Mouse (Mus musculus) heart, postnatal 10 days (tissue): ENCODE results near the gene Olfr773. TPM values are rescaled to one million over a fixed set of nuclear protein-coding genes. Genes with fewer than 3 reads are reported as not detected.
"Not testable (repeated sequence)": the region's sequence is repeated elsewhere in the genome, so short reads cannot be mapped to it uniquely, and the experiment has no call there.

Source experiments
- DNase-seq, 2 experiments: peaks; one replicate each; pipeline ENCODE4 v3.0.0; 2021
- intact Hi-C: fragments of 180-260 bp; cut with DNase I; formaldehyde crosslinking; loops from one replicate; pipeline ENCODE4 v1.15.1; 2025
- total RNA-seq, 2 experiments: library from RNA; stranded (reverse); gene quantifications; 2 replicates each; pipeline ENCODE4 v1.2.3; 2021

The Olfr773 gene
- total RNA-seq, result not detected

GRCm38 (mm10) chr10:129187319-129187718 lies at the start of gene Olfr773:
TSS of gene Olfr773 (minus strand) at chr10:129187419.
- DNase-seq, intact Hi-C loops: not testable (repeated sequence)

- intact Hi-C loops, result no loop called here
Measured at GRCm38 (mm10) chr10:129235904-129236303, 48.7 kb upstream of the Olfr773 start, which contains the start of gene Olfr774. TSS of gene Olfr774 (plus strand) at chr10:129236204.

DNA sequence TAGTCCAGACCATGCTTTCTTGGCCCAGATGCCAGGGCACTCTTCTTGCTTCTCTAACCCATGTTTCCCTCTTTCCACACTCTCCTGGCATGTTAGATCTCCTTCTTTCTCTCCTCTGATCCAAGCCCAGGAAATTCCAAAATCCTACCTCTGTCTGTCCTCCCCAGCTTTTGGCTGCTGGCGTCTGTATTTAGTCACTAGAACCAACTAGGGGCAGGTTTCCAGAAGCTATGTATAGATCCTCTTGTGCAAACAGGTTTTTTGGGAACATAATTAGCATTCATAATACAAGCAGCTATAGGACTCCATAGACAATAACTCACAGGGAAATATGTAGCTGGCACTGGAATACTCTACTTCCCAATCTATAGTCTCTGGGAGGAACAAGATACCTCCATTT lies 43.5 kb upstream of the Olfr773 start:
- DNase-seq, result no peak
- intact Hi-C loops, result no loop called here

More at GRCm38 (mm10) chr10:129235904-129236303, 48.7 kb upstream of the Olfr773 start, which contains the start of gene Olfr774:
- no peak for DNase-seq

DNA sequence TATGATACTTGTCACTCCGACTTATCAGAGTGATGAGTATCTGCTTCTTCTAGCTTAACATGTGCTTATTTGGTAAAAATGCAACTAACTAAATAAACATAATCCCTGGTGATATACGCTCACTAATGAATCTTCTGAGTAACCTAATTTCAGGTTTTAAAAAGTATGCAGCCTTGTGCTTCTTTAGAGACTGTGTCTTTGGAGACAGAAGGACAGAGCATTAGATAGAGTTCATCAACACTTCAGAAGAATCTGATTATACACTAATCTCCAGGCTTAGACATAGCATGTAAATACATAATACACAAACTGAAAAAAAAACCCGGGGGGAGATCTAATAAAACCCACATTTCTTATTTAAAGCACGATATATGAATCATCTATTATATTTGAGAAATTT lies 9.4 kb downstream of the Olfr773 start, which contains the start of gene Olfr772:
TSS of gene Olfr772 (minus strand) at position 101 of the 400 bp plus-strand sequence.
- intact Hi-C loops, DNase-seq: not testable (repeated sequence)

DNA sequence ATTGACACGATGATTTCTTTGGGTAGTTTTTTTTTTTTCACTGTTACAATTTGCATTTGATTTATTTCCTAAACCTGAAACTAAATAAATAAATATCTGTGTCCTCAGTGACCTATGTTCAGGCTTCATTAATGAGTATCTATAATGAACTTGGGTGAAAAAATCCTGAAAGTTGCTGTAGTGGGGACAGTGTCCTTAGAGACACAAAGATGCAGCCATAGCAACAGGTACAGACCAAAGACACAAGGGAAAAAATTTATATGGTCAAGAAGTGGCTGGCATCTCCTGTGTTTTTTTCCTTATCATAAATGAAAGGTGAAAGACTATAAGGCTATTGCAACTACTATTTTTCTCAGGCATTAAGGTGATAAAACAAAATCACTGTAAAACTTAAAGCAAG lies 22.6 kb downstream of the Olfr773 start, which contains the start of gene Olfr771:
TSS of gene Olfr771 (minus strand) at position 101 of the 400 bp plus-strand sequence.
- DNase-seq, result no peak
- intact Hi-C loops, result no loop called here

GRCm38 (mm10) chr10:129138898-129139297 lies 48.3 kb downstream of the Olfr773 start, which contains the start of gene Olfr770:
TSS of gene Olfr770 (minus strand) at chr10:129138998.
- intact Hi-C loops, result no loop called here
- no peak for DNase-seq

Other genes starting within 250 kb of the Olfr773 start
- not detected for gene Mettl7b, start 226.4 kb downstream of the Olfr773 start, total RNA-seq
- not detected for gene Olfr9, start 198.0 kb downstream of the Olfr773 start, total RNA-seq
- gene Olfr763, start 176.6 kb downstream of the Olfr773 start, total RNA-seq, result not detected
- not detected for gene Olfr764-ps1, start 147.5 kb downstream of the Olfr773 start, total RNA-seq
- gene Olfr765, start 137.4 kb downstream of the Olfr773 start, total RNA-seq, result not detected
- gene Olfr766-ps1, start 118.4 kb downstream of the Olfr773 start, total RNA-seq, result not detected
- gene Olfr767, start 104.5 kb downstream of the Olfr773 start, total RNA-seq, result not detected
- not detected for gene Olfr768, start 88.0 kb downstream of the Olfr773 start, total RNA-seq
- not detected for gene Olfr769, start 69.6 kb downstream of the Olfr773 start, total RNA-seq
- gene Olfr770, start 48.4 kb downstream of the Olfr773 start, total RNA-seq, result not detected
- gene Olfr771, start 22.7 kb downstream of the Olfr773 start, total RNA-seq, result not detected
- gene Olfr772, start 9.5 kb downstream of the Olfr773 start, total RNA-seq, result not detected
- gene Olfr774, start 48.8 kb upstream of the Olfr773 start, total RNA-seq, result not detected
- not detected for gene Olfr775, start 61.0 kb upstream of the Olfr773 start, total RNA-seq
- not detected for gene Olfr776, start 71.7 kb upstream of the Olfr773 start, total RNA-seq
- not detected for gene Olfr777, start 84.1 kb upstream of the Olfr773 start, total RNA-seq
- gene Olfr780, start 130.7 kb upstream of the Olfr773 start, total RNA-seq, result not detected
- not detected for gene Olfr781, start 141.4 kb upstream of the Olfr773 start, total RNA-seq
- not detected for gene Olfr782, start 161.4 kb upstream of the Olfr773 start, total RNA-seq
- not detected for gene Olfr784, start 196.7 kb upstream of the Olfr773 start, total RNA-seq
- gene Olfr785, start 218.0 kb upstream of the Olfr773 start, total RNA-seq, result not detected
- gene Olfr786, start 239.9 kb upstream of the Olfr773 start, total RNA-seq, result not detected